Mouse (Mus musculus) midbrain, embryonic 14.5 days (tissue): ENCODE results near the gene Rragc. TPM values are rescaled to one million over a fixed set of nuclear protein-coding genes. Genes with fewer than 3 reads are reported as not detected.

Source experiments
- ATAC-seq: fragments of 200-750 bp; cut with Nextera tagmentation; 2 replicates; pipeline ENCODE4 v1.8.0; 2017; ENCODE audit warnings: moderate number of reproducible peaks, moderate library complexity; ENCODE audit not compliant: low FRiP score, low TSS enrichment
- DNase-seq: peaks from one replicate; pipeline ENCODE4 v3.0.0-alpha.2; 2015
- H3K27ac ChIP-seq: fragments of 300-500 bp; sonication (generic); replicated peaks from 2 replicates; pipeline ENCODE4 v1.5.1; 2014; ENCODE audit warnings: mild to moderate bottlenecking, low read depth, low read length, moderate library complexity
- H3K27me3 ChIP-seq: fragments of 300-500 bp; sonication (generic); 2 replicates; pipeline ENCODE4 v1.6.1; 2014; ENCODE audit warnings: low read length, control low read depth, mixed read lengths; ENCODE audit not compliant: control insufficient read depth, insufficient read depth
- H3K36me3 ChIP-seq: fragments of 300-500 bp; sonication (generic); 2 replicates; pipeline ENCODE4 v1.6.1; 2014; ENCODE audit warnings: low read length, control low read depth; ENCODE audit not compliant: control insufficient read depth, insufficient read depth
- H3K4me1 ChIP-seq: fragments of 300-500 bp; sonication (generic); 2 replicates; pipeline ENCODE4 v1.6.1; 2014; ENCODE audit warnings: mild to moderate bottlenecking, antibody characterized with exemption, low read length, control low read depth; ENCODE audit not compliant: control insufficient read depth, insufficient read depth
- H3K4me2 ChIP-seq: fragments of 300-500 bp; sonication (generic); 2 replicates; pipeline ENCODE4 v1.6.1; 2014; ENCODE audit warnings: mild to moderate bottlenecking, low read length, moderate library complexity
- H3K4me3 ChIP-seq: fragments of 300-500 bp; sonication (generic); replicated peaks from 2 replicates; pipeline ENCODE4 v1.5.1; 2014; ENCODE audit warnings: low read depth, low read length
- H3K9ac ChIP-seq: fragments of 300-500 bp; sonication (generic); replicated peaks from 2 replicates; pipeline ENCODE4 v1.6.1; 2014; ENCODE audit warnings: mild to moderate bottlenecking, low read length, moderate library complexity
- H3K9me3 ChIP-seq: fragments of 300-500 bp; sonication (generic); 2 replicates; pipeline ENCODE4 v1.6.1; 2016; ENCODE audit warnings: low read length, control low read depth, mixed read lengths; ENCODE audit not compliant: control insufficient read depth
- WGBS: fragments of 180-500 bp; shearing (Covaris S2); extraction: QIAGEN DNeasy Blood & Tissue Kit; methylation state at CpG from one replicate; pipeline ENCODE4 v1.1.7; 2014; 5-methylcytosine and 5-hydroxymethylcytosine counted together
- polyA plus RNA-seq: library from polyadenylated mRNA; unstranded; fragments of >200 nt; fragmentation: Nextera tagmentation; extraction: Ambion mirVana; gene quantifications from 2 replicates; pipeline ENCODE4 v1.2.1, GENCODE M21; 2014

Rragc gene
- polyA plus RNA-seq, 1 experiment from 2014 or later, result 53.6 TPM

- Histone ChIP-seq H3K4me1 (peaks cover 15% of the 10 kb centered on the region), H3K9me3 (no peaks in the 10 kb centered on the region), H3K4me2 (no peak overlapping the region), H3K4me3 (no peak overlapping the region), H3K36me3 (peaks cover 37% of the 10 kb centered on the region), H3K27me3 (no peaks in the 10 kb centered on the region), H3K9ac (no peak overlapping the region), H3K27ac (no peak overlapping the region)
- WGBS, result 83% methylated on average over 2 of the region's 2 CpGs
- DNase-seq, result no peak
- ATAC-seq, result no peak
Observed at GRCm38 (mm10) chr4:123912431-123912830, 4.8 kb upstream of the Rragc start.

- H3K4me3 ChIP-seq, result peak within 1 kb of the TSS; percentile 98
- peak within 1 kb of the TSS; percentile 84 for H3K4me2 ChIP-seq
- no peaks in the 10 kb centered on the region for H3K9me3 ChIP-seq
- H3K36me3 ChIP-seq, result peaks cover 33% of the 10 kb centered on the region
- WGBS, result under 1% methylated on average over 61 of the region's 63 CpGs
- H3K9ac ChIP-seq, result peak within 1 kb of the TSS; percentile 89
- H3K27me3 ChIP-seq, result no peaks in the 10 kb centered on the region
- DNase-seq, result peak; percentile 39
- peaks cover 24% of the 10 kb centered on the region for H3K4me1 ChIP-seq
- peak within 1 kb of the TSS; percentile 87 for H3K27ac ChIP-seq
- ATAC-seq, result peak; percentile 47
Observed at GRCm38 (mm10) chr4:123917548-123918140, 398 bp downstream of the Rragc start, which contains the start of gene 4930535I16Rik. 4930535I16Rik (minus strand) TSS chr4:123918022.

- Histone ChIP-seq H3K9ac (peak overlapping the region; percentile 31; the same call in 1 of the 2 replicates), H3K27me3 (no peaks in the 10 kb centered on the region), H3K4me1 (peaks cover 24% of the 10 kb centered on the region), H3K36me3 (peaks cover 34% of the 10 kb centered on the region), H3K4me2 (peak overlapping the region; percentile 84), H3K9me3 (no peaks in the 10 kb centered on the region), H3K27ac (no peak overlapping the region), H3K4me3 (peak overlapping the region; percentile 98; the same call in 1 of the 2 replicates)
- WGBS, result 68% methylated on average over 2 of the region's 2 CpGs
- ATAC-seq (no peak), DNase-seq (no peak)
Observed at GRCm38 (mm10) chr4:123918851-123919250, 1.6 kb downstream of the Rragc start.

- DNase-seq (no peak), ATAC-seq (no peak)
- Histone ChIP-seq H3K27ac (no peak overlapping the region), H3K4me2 (no peak overlapping the region), H3K36me3 (peaks cover 56% of the 10 kb centered on the region), H3K27me3 (no peaks in the 10 kb centered on the region), H3K4me1 (peaks cover 15% of the 10 kb centered on the region), H3K9ac (no peak overlapping the region), H3K4me3 (no peak overlapping the region), H3K9me3 (no peaks in the 10 kb centered on the region)
- WGBS, result 95% methylated on average over 4 of the region's 4 CpGs
Observed at GRCm38 (mm10) chr4:123921055-123921565, 3.9 kb downstream of the Rragc start.

- no peak for ATAC-seq
- Histone ChIP-seq H3K36me3 (peaks cover 93% of the 10 kb centered on the region), H3K4me3 (no peak overlapping the region), H3K9me3 (no peaks in the 10 kb centered on the region), H3K9ac (no peak overlapping the region), H3K4me1 (no peaks in the 10 kb centered on the region), H3K27me3 (no peaks in the 10 kb centered on the region), H3K27ac (no peak overlapping the region), H3K4me2 (no peak overlapping the region)
- DNase-seq, result no peak
Observed at GRCm38 (mm10) chr4:123927961-123928360, 10.7 kb downstream of the Rragc start.

- WGBS, result 92% methylated on average over 4 of the region's 4 CpGs
Observed at GRCm38 (mm10) chr4:123929994-123930393, 12.7 kb downstream of the Rragc start.

GRCm38 (mm10) chr4:123934306-123934705, 17.1 kb downstream of the Rragc start:
- ATAC-seq, result no peak
- H3K36me3 ChIP-seq, result peaks cover 77% of the 10 kb centered on the region

More at GRCm38 (mm10) chr4:123929994-123930393, 12.7 kb downstream of the Rragc start:
- Histone ChIP-seq H3K36me3 (peaks cover 92% of the 10 kb centered on the region), H3K27me3 (no peaks in the 10 kb centered on the region), H3K9me3 (no peaks in the 10 kb centered on the region), H3K9ac (no peak overlapping the region), H3K4me1 (no peaks in the 10 kb centered on the region), H3K4me2 (no peak overlapping the region), H3K4me3 (no peak overlapping the region), H3K27ac (no peak overlapping the region)
- ATAC-seq (no peak), DNase-seq (no peak)

GRCm38 (mm10) chr4:123936059-123936458, 18.8 kb downstream of the Rragc start:
- H3K4me3 ChIP-seq, result no peak overlapping the region
- WGBS, result 96% methylated on average over 7 of the region's 7 CpGs

More at GRCm38 (mm10) chr4:123934306-123934705, 17.1 kb downstream of the Rragc start:
- Histone ChIP-seq H3K4me3 (no peak overlapping the region), H3K9me3 (no peaks in the 10 kb centered on the region), H3K4me2 (no peak overlapping the region), H3K27me3 (no peaks in the 10 kb centered on the region), H3K4me1 (no peaks in the 10 kb centered on the region), H3K9ac (no peak overlapping the region), H3K27ac (no peak overlapping the region)
- DNase-seq, result no peak
- WGBS, result 92% methylated on average over 4 of the region's 4 CpGs

GRCm38 (mm10) chr4:123939838-123940237, 22.6 kb downstream of the Rragc start:
- peaks cover 26% of the 10 kb centered on the region for H3K36me3 ChIP-seq
- H3K4me1 ChIP-seq, result no peaks in the 10 kb centered on the region
- no peak overlapping the region for H3K4me2 ChIP-seq
- no peaks in the 10 kb centered on the region for H3K9me3 ChIP-seq
- WGBS, result 8% methylated on average over 4 of the region's 4 CpGs
- no peak overlapping the region for H3K27ac ChIP-seq
- H3K27me3 ChIP-seq, result no peaks in the 10 kb centered on the region
- peak; percentile 94 for DNase-seq
- H3K4me3 ChIP-seq, result no peak overlapping the region
- ATAC-seq, result no peak
- no peak overlapping the region for H3K9ac ChIP-seq

More at GRCm38 (mm10) chr4:123936059-123936458, 18.8 kb downstream of the Rragc start:
- H3K27ac ChIP-seq, result no peak overlapping the region
- H3K9ac ChIP-seq, result no peak overlapping the region
- no peaks in the 10 kb centered on the region for H3K27me3 ChIP-seq
- H3K9me3 ChIP-seq, result no peaks in the 10 kb centered on the region
- ATAC-seq (no peak), DNase-seq (no peak)
- no peaks in the 10 kb centered on the region for H3K4me1 ChIP-seq
- H3K36me3 ChIP-seq, result peaks cover 60% of the 10 kb centered on the region
- H3K4me2 ChIP-seq, result no peak overlapping the region
